Mouse (Mus musculus) midbrain, embryonic 12.5 days (tissue): ENCODE data around the gene Ddost. TPM values are rescaled to one million over a fixed set of nuclear protein-coding genes. Genes with fewer than 3 reads are reported as not detected.

ENCODE experiments used
- ATAC-seq: fragments of 200-750 bp; cut with Nextera tagmentation; 2 replicates; pipeline ENCODE4 v1.8.0; 2017; ENCODE audit warnings: low read depth, moderate TSS enrichment, moderate library complexity; ENCODE audit not compliant: low FRiP score
- H3K27ac ChIP-seq: fragments of 300-500 bp; sonication (generic); replicated peaks from 2 replicates; pipeline ENCODE4 v1.5.1; 2016; ENCODE audit warnings: mild to moderate bottlenecking
- H3K27me3 ChIP-seq: fragments of 300-500 bp; sonication (generic); 2 replicates; pipeline ENCODE4 v1.6.1; 2016; ENCODE audit warnings: mild to moderate bottlenecking
- H3K36me3 ChIP-seq: fragments of 300-500 bp; sonication (generic); 2 replicates; pipeline ENCODE4 v1.6.1; 2016
- H3K4me1 ChIP-seq: fragments of 300-500 bp; sonication (generic); 2 replicates; pipeline ENCODE4 v1.6.1; 2016
- H3K4me2 ChIP-seq: fragments of 300-500 bp; sonication (generic); replicated peaks from 2 replicates; pipeline ENCODE4 v1.6.1; 2016; ENCODE audit warnings: mild to moderate bottlenecking, moderate library complexity
- H3K4me3 ChIP-seq: fragments of 300-500 bp; sonication (generic); 2 replicates; pipeline ENCODE4 v1.5.1; 2016; ENCODE audit warnings: mild to moderate bottlenecking
- H3K9ac ChIP-seq: fragments of 300-500 bp; sonication (generic); replicated peaks from 2 replicates; pipeline ENCODE4 v1.6.1; 2016; ENCODE audit warnings: mild to moderate bottlenecking, moderate library complexity
- H3K9me3 ChIP-seq: fragments of 300-500 bp; sonication (generic); 2 replicates; pipeline ENCODE4 v1.6.1; 2016; ENCODE audit warnings: mild to moderate bottlenecking
- WGBS: fragments of 180-500 bp; shearing (Covaris S2); methylation state at CpG from one replicate; pipeline ENCODE4 v1.1.7; 2016; 5-methylcytosine and 5-hydroxymethylcytosine counted together
- polyA plus RNA-seq: library from polyadenylated mRNA; unstranded; fragments of >200 nt; fragmentation: Nextera tagmentation; extraction: Ambion mirVana; gene quantifications from 2 replicates; pipeline ENCODE4 v1.2.1, GENCODE M21; 2016

Gene Ddost
- polyA plus RNA-seq, 1 experiment from 2014 or later = 216 TPM

GRCm38 (mm10) chr4:138342778-138343177 is 38.2 kb downstream of the Ddost start:
- Histone ChIP-seq H3K27ac (no peak overlapping the region), H3K4me3 (no peak overlapping the region), H3K4me2 (no peak overlapping the region), H3K27me3 (0 out of 2 replicates have a peak, but pooled peaks cover 6% of the 10 kb centered on the region), H3K9me3 (no peaks in the 10 kb centered on the region), H3K36me3 (no peaks in the 10 kb centered on the region), H3K9ac (no peak overlapping the region), H3K4me1 (no peaks in the 10 kb centered on the region)
- no peak for ATAC-seq
- WGBS = 90% methylated on average over 6 of the region's 6 CpGs

DNA sequence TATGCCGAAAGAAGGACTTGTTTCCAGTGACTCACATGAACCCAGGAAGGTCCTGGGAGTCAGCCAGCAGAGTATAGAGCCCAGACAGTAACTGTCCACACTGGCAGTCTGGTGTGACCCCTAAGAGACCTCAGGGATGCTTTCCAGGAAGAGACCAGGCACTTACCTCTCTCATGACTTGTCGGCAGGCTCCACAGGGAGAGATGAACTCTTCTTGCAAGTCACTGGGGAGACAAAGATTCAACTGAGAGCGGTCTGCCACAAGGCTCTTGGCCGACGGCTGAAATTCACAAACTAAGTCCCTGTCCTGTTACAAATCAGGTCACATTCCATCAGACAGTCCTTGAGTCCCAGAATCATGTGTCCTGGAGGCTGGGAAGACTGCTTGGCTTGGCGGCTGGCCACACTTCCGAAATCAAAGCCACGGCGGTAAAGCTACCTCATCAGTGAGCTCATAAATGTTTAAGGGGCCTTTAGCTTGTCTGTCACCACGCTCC is 38.9 kb downstream of the Ddost start:
- H3K27ac ChIP-seq = no peak overlapping the region
- 83% methylated on average over 10 of the region's 10 CpGs for WGBS
- no peaks in the 10 kb centered on the region for H3K9me3 ChIP-seq
- no peaks in the 10 kb centered on the region for H3K4me1 ChIP-seq
- H3K4me3 ChIP-seq = no peak overlapping the region
- ATAC-seq = no peak
- no peak overlapping the region for H3K9ac ChIP-seq
- no peak overlapping the region for H3K4me2 ChIP-seq
- no peaks in the 10 kb centered on the region for H3K36me3 ChIP-seq
- no peaks in the 10 kb centered on the region for H3K27me3 ChIP-seq

DNA sequence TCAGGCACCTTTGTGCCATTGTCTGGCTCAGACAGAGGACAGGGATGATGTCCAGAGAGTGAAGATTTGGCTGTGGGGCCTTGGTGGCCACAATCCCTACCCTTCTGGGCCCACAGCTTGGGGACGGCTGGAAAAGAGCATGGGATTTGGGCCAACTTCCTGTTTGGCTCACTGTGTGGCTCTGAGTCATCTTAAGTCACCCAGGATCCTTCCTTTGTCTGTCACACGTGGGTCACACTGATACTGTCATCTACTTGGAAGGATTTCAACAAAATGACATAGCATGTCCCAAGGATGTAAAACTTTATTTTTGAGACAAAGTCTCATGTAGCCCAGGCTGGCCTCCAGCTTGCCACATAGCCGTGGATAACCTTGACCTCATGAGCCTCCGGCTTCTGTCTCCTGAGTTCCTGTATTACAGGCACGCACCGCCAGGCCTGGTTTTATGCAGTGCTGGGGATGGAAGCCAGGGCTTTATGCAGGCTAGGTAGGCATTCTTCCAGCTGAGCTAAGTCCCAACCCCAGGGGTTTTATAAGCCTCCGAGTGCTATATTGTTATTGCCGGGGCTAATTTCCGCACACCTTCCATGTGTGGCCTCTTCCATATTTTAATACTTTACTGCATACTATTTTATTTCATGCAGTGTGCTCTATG is 40.5 kb downstream of the Ddost start:
- Histone ChIP-seq H3K9ac (no peak overlapping the region), H3K27ac (no peak overlapping the region), H3K4me1 (no peaks in the 10 kb centered on the region), H3K9me3 (no peaks in the 10 kb centered on the region), H3K4me2 (no peak overlapping the region), H3K4me3 (no peak overlapping the region), H3K27me3 (no peaks in the 10 kb centered on the region), H3K36me3 (no peaks in the 10 kb centered on the region)
- 87% methylated on average over 9 of the region's 9 CpGs for WGBS
- ATAC-seq = no peak

DNA sequence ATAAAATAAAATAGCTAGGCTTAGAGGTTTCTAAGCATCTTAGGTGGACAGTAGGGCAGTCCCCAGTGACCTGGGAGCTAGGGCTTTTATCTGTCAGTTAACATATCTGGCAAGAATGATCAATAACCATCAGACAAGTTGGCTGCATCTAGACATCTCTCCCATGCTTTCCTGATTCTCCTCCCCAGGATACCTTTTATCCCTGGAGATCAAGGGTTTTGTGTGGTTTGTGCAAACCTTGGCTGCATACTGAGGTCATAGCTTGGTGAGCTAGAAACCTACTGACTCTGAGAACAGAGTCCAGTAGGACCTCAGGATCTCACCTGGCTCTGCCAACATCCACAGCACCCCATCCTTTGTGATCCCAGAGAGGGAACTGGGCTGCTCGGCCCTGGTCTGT is 42.8 kb downstream of the Ddost start:
- Histone ChIP-seq H3K4me2 (no peak overlapping the region), H3K9ac (no peak overlapping the region), H3K4me1 (no peaks in the 10 kb centered on the region), H3K9me3 (no peaks in the 10 kb centered on the region), H3K36me3 (no peaks in the 10 kb centered on the region), H3K4me3 (no peak overlapping the region), H3K27me3 (no peaks in the 10 kb centered on the region), H3K27ac (no peak overlapping the region)
- ATAC-seq = no peak
- 63% methylated on average over 1 of the region's 1 CpGs for whole genome bisulfite sequencing

GRCm38 (mm10) chr4:138348716-138349115 is 44.2 kb downstream of the Ddost start:
- ATAC-seq = no peak
- H3K27me3 ChIP-seq = no peaks in the 10 kb centered on the region
- no peak overlapping the region for H3K4me3 ChIP-seq
- no peak overlapping the region for H3K9ac ChIP-seq
- no peak overlapping the region for H3K27ac ChIP-seq
- H3K9me3 ChIP-seq = no peaks in the 10 kb centered on the region
- WGBS = 81% methylated on average over 7 of the region's 7 CpGs
- H3K4me1 ChIP-seq = no peaks in the 10 kb centered on the region
- no peaks in the 10 kb centered on the region for H3K36me3 ChIP-seq
- no peak overlapping the region for H3K4me2 ChIP-seq

DNA sequence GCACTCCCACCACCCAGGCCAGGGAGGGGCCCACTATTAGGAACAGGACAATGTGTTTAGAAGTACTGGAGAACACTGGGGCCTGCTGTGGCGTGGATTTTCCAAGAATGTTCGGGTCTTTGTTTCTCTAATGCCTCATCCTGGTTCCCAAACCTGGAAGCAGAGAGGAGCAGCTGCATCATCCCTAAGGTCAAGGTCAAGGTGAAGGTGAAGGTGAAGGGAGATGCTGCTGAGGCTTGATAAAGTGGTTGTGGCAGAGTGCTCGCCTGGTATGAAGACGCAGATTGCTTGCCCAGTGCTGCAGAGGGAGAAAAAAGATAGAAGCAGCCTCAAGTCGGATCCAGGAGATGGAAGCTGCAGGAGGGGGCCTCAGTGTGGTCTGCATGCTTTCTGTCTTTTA is 47.3 kb downstream of the Ddost start:
- 88% methylated on average over 5 of the region's 5 CpGs for WGBS
- Histone ChIP-seq H3K27me3 (no peaks in the 10 kb centered on the region), H3K4me1 (no peaks in the 10 kb centered on the region)

DNA sequence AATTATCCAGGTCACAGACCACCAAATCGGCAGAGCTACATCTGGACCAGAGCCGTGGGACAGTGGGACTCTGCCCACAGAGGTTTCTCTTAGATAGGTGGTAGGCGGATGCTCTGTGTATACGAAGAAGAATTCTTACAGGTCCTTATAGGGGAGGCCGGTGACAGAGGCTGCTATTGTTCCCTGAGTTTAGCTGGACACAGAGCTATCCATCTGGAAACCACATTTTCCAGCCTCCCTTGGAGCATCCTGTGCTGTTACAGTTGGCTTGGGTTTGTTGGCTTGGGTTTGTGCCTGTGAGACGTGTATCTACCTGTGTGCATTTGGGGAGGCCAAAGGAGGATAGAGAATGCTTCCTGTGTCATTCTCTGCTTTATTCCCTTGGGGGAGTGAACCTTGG is 48.2 kb downstream of the Ddost start:
- Histone ChIP-seq H3K4me2 (no peak overlapping the region), H3K27me3 (no peaks in the 10 kb centered on the region), H3K27ac (no peak overlapping the region), H3K4me3 (no peak overlapping the region), H3K4me1 (no peaks in the 10 kb centered on the region), H3K9ac (no peak overlapping the region), H3K9me3 (no peaks in the 10 kb centered on the region), H3K36me3 (no peaks in the 10 kb centered on the region)
- 88% methylated on average over 6 of the region's 6 CpGs for WGBS
- ATAC-seq = no peak

More for the DNA sequence above, 47.3 kb downstream of the Ddost start:
- Histone ChIP-seq H3K9ac (no peak overlapping the region), H3K36me3 (no peaks in the 10 kb centered on the region), H3K4me3 (no peak overlapping the region), H3K4me2 (no peak overlapping the region), H3K9me3 (no peaks in the 10 kb centered on the region), H3K27ac (no peak overlapping the region)
- no peak for ATAC-seq

GRCm38 (mm10) chr4:138353438-138354171 is 49.1 kb downstream of the Ddost start:
- Histone ChIP-seq H3K4me1 (no peaks in the 10 kb centered on the region), H3K36me3 (no peaks in the 10 kb centered on the region), H3K27me3 (no peaks in the 10 kb centered on the region), H3K4me3 (no peak overlapping the region), H3K9ac (no peak overlapping the region), H3K27ac (no peak overlapping the region), H3K4me2 (no peak overlapping the region), H3K9me3 (no peaks in the 10 kb centered on the region)
- no peak for ATAC-seq
- WGBS = 86% methylated on average over 10 of the region's 10 CpGs

- Histone ChIP-seq H3K4me3 (no peak overlapping the region), H3K27ac (no peak overlapping the region), H3K9me3 (no peaks in the 10 kb centered on the region), H3K4me1 (no peaks in the 10 kb centered on the region), H3K27me3 (no peaks in the 10 kb centered on the region), H3K4me2 (no peak overlapping the region), H3K36me3 (no peaks in the 10 kb centered on the region), H3K9ac (no peak overlapping the region)
- 89% methylated on average over 2 of the region's 2 CpGs for WGBS
- no peak for ATAC-seq
These were observed 51.0 kb downstream of the Ddost start for GRCm38 (mm10) chr4:138355496-138355895.

DNA sequence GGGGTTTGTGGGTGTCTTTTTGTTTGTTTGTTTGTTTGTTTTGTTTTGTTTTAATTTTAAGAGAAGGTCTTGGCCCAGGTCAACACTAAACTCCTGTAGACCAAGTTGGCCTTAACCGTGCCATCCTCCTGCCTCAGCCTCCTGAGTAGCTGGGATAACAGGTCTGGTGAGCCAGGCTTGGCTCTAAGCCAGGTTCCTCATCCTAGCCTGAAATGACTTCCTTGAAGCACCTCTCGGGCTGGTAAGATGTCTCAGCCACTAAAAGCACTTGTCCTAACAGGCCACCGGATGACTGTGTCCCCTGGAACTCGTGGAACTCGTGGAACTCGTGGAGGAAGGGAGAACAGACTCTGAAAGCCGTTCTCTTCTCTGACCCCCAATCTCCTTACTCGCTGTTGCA is 51.6 kb downstream of the Ddost start:
- no peak overlapping the region for H3K27ac ChIP-seq
- H3K36me3 ChIP-seq = no peaks in the 10 kb centered on the region
- H3K9me3 ChIP-seq = no peaks in the 10 kb centered on the region
- H3K4me2 ChIP-seq = no peak overlapping the region
- peaks cover 2% of the 10 kb centered on the region for H3K4me1 ChIP-seq
- no peak for ATAC-seq
- H3K9ac ChIP-seq = no peak overlapping the region
- peaks cover 1% of the 10 kb centered on the region; the same call in 1 of the 2 replicates for H3K27me3 ChIP-seq
- 89% methylated on average over 8 of the region's 8 CpGs for WGBS
- H3K4me3 ChIP-seq = no peak overlapping the region

- H3K9me3 ChIP-seq = no peaks in the 10 kb centered on the region
- H3K36me3 ChIP-seq = no peaks in the 10 kb centered on the region
- 93% methylated on average over 12 of the region's 12 CpGs for WGBS
These were observed 52.0 kb downstream of the Ddost start for GRCm38 (mm10) chr4:138356551-138356950.

GRCm38 (mm10) chr4:138358176-138358575 is 53.6 kb downstream of the Ddost start:
- Histone ChIP-seq H3K27me3 (peaks cover 10% of the 10 kb centered on the region; the same call in 1 of the 2 replicates), H3K9me3 (no peaks in the 10 kb centered on the region), H3K4me3 (no peak overlapping the region), H3K36me3 (no peaks in the 10 kb centered on the region), H3K4me1 (peaks cover 9% of the 10 kb centered on the region), H3K9ac (no peak overlapping the region), H3K4me2 (no peak overlapping the region), H3K27ac (no peak overlapping the region)
- ATAC-seq = no peak
- WGBS = 76% methylated on average over 3 of the region's 3 CpGs

More at GRCm38 (mm10) chr4:138356551-138356950, 52.0 kb downstream of the Ddost start:
- ATAC-seq = no peak
- H3K4me2 ChIP-seq = no peak overlapping the region
- peaks cover 6% of the 10 kb centered on the region for H3K4me1 ChIP-seq
- no peak overlapping the region for H3K4me3 ChIP-seq
- H3K9ac ChIP-seq = no peak overlapping the region
- peaks cover 5% of the 10 kb centered on the region; the same call in 1 of the 2 replicates for H3K27me3 ChIP-seq
- H3K27ac ChIP-seq = no peak overlapping the region
